Mouse (Mus musculus) heart, embryonic 14.5 days (tissue): ENCODE data around the gene Asrgl1. TPM values are rescaled to one million over a fixed set of nuclear protein-coding genes. Genes with fewer than 3 reads are reported as not detected.

Experiments used
- polyA plus RNA-seq: library from polyadenylated mRNA; unstranded; fragments of >200 nt; fragmentation: Nextera tagmentation; extraction: Ambion mirVana; gene quantifications from 2 replicates; pipeline ENCODE4 v1.2.1, GENCODE M21; 2014

The Asrgl1 gene
- polyA plus RNA-seq, 1 experiment from 2014 or later, result 15.2 TPM

Other genes starting within 250 kb of the Asrgl1 start
- gene 1810009A15Rik, start 246.8 kb downstream of the Asrgl1 start, polyA plus RNA-seq, result 53.7 and 55.8 TPM in 2 replicates
- gene Gm49416, start 246.7 kb downstream of the Asrgl1 start, polyA plus RNA-seq, result not detected in 2 replicates
- 18.2 TPM in 2 replicates for gene Ints5, start 242.6 kb downstream of the Asrgl1 start, polyA plus RNA-seq
- 48.0 and 54.6 TPM in 2 replicates for gene Ganab, start 237.6 kb downstream of the Asrgl1 start, polyA plus RNA-seq
- gene B3gat3, start 215.3 kb downstream of the Asrgl1 start, polyA plus RNA-seq, result 27.8 and 34.2 TPM in 2 replicates
- gene Rom1, start 206.3 kb downstream of the Asrgl1 start, polyA plus RNA-seq, result 0.94 and 1.6 TPM in 2 replicates
- gene Eml3, start 206.1 kb downstream of the Asrgl1 start, polyA plus RNA-seq, result 9.0 TPM in 2 replicates
- 19.8 and 26.5 TPM in 2 replicates for gene Mta2, start 193.8 kb downstream of the Asrgl1 start, polyA plus RNA-seq
- 14.5 and 15.6 TPM in 2 replicates for gene Tut1, start 181.8 kb downstream of the Asrgl1 start, polyA plus RNA-seq
- 234 and 253 TPM in 2 replicates for gene Eef1g, start 168.6 kb downstream of the Asrgl1 start, polyA plus RNA-seq
- 29.4 and 30.6 TPM in 2 replicates for gene Ahnak, start 146.4 kb downstream of the Asrgl1 start, polyA plus RNA-seq
- gene Scgb1a1, start 47.7 kb downstream of the Asrgl1 start, polyA plus RNA-seq, result not detected in 2 replicates